Mouse (Mus musculus) liver, embryonic 14.5 days (tissue): Measurements from ENCODE around the gene Rnf7. TPM values are rescaled to one million over a fixed set of nuclear protein-coding genes. Genes with fewer than 3 reads are reported as not detected.

ENCODE experiments used
- ATAC-seq: fragments of 200-750 bp; cut with Nextera tagmentation; 2 replicates; pipeline ENCODE4 v1.8.0; 2017; ENCODE audit warnings: moderate number of reproducible peaks, mild to moderate bottlenecking, moderate library complexity; ENCODE audit not compliant: insufficient read depth
- DNase-seq, 3 experiments: peaks; one replicate each; pipeline ENCODE4 v3.0.0-alpha.2; 2012 to 2013; ENCODE audit warnings: low read depth in 3 of 3, low spot score in 3 of 3
- H3K27ac ChIP-seq: fragments of 300-500 bp; sonication (generic); 2 replicates; pipeline ENCODE4 v1.5.1; 2014; ENCODE audit warnings: moderate library complexity, mild to moderate bottlenecking, control low read depth, inconsistent platforms
- H3K27me3 ChIP-seq: fragments of 300-500 bp; sonication (generic); 2 replicates; pipeline ENCODE4 v1.6.1; 2014; ENCODE audit warnings: mild to moderate bottlenecking, low read length, moderate library complexity; ENCODE audit not compliant: control insufficient read depth, insufficient read depth
- H3K36me3 ChIP-seq: fragments of 300-500 bp; sonication (generic); replicated peaks from 2 replicates; pipeline ENCODE4 v1.6.1; 2014; ENCODE audit warnings: low read depth; ENCODE audit not compliant: control insufficient read depth, insufficient read depth
- H3K4me1 ChIP-seq, 2 experiments: fragments of 200-500 bp in 1 of 2; fragments of 300-500 bp in 1 of 2; sonication (generic) in 1 of 2; replicated peaks; 2 replicates each; pipeline ENCODE4 v1.6.1; 2012 to 2014; ENCODE audit warnings: antibody characterized with exemption in 1 of 2, inconsistent platforms in 1 of 2, low read length in 1 of 2; ENCODE audit not compliant: control insufficient read depth in 2 of 2, insufficient read depth in 2 of 2
- H3K4me2 ChIP-seq: fragments of 300-500 bp; sonication (generic); 2 replicates; pipeline ENCODE4 v1.6.1; 2014; ENCODE audit warnings: low read depth, mild to moderate bottlenecking, control low read depth, moderate library complexity
- H3K4me3 ChIP-seq, 2 experiments: fragments of 200-500 bp in 1 of 2; fragments of 300-500 bp in 1 of 2; sonication (generic) in 1 of 2; 2 replicates each; pipeline ENCODE4 v1.5.1; 2012 to 2014; ENCODE audit warnings: low read depth in 2 of 2, low read length in 2 of 2, mild to moderate bottlenecking in 2 of 2, control low read depth in 1 of 2, inconsistent platforms in 1 of 2, moderate library complexity in 1 of 2; ENCODE audit not compliant: insufficient read depth in 1 of 2
- H3K9ac ChIP-seq: fragments of 300-500 bp; sonication (generic); replicated peaks from 2 replicates; pipeline ENCODE4 v1.6.1; 2014; ENCODE audit warnings: mild to moderate bottlenecking, control low read depth, moderate library complexity
- H3K9me3 ChIP-seq: fragments of 300-500 bp; sonication (generic); 2 replicates; pipeline ENCODE4 v1.6.1; 2016; ENCODE audit warnings: low read length, mixed read lengths; ENCODE audit not compliant: control insufficient read depth
- CTCF ChIP-seq: IDR thresholded peaks from 2 replicates; pipeline ENCODE4 v1.5.1; 2016; ENCODE audit warnings: antibody characterized with exemption, low read depth, control low read depth
- EP300 ChIP-seq: IDR thresholded peaks from 2 replicates; pipeline ENCODE4 v1.6.1; 2016; ENCODE audit warnings: antibody characterized with exemption, low read depth
- WGBS: fragments of 180-500 bp; shearing (Covaris S2); extraction: QIAGEN DNeasy Blood & Tissue Kit; methylation state at CpG from one replicate; pipeline ENCODE4 v1.1.7; 2014; ENCODE audit not compliant: insufficient replicate concordance; 5-methylcytosine and 5-hydroxymethylcytosine counted together
- polyA plus RNA-seq, 2 experiments: library from polyadenylated mRNA; depleted of rRNA in 1 of 2; stranded (reverse) in 1 of 2; unstranded in 1 of 2; fragments of >200 nt; fragmentation: Nextera tagmentation in 1 of 2; extraction: Ambion mirVana in 1 of 2; gene quantifications; 2 replicates each; pipeline versions ENCODE4 v1.2.1 to v1.2.3; 2012 to 2014

Rnf7 gene
- polyA plus RNA-seq, 2 experiments = 64.2 to 78.6 TPM

- WGBS = 58% methylated on average over 3 of the region's 3 CpGs
- Histone ChIP-seq H3K27me3 (no peaks in the 10 kb centered on the region), H3K9ac (no peak overlapping the region), H3K36me3 (no peaks in the 10 kb centered on the region), H3K4me1 (no peaks in the 10 kb centered on the region), H3K27ac (no peak overlapping the region), H3K4me2 (no peak overlapping the region), H3K4me3 (no peak overlapping the region), H3K9me3 (no peaks in the 10 kb centered on the region)
- no peak for ATAC-seq
- no peak for DNase-seq
- no peak for TF ChIP-seq EP300
Observed at GRCm38 (mm10) chr9:96431081-96431480, 47.4 kb downstream of the Rnf7 start.

DNA sequence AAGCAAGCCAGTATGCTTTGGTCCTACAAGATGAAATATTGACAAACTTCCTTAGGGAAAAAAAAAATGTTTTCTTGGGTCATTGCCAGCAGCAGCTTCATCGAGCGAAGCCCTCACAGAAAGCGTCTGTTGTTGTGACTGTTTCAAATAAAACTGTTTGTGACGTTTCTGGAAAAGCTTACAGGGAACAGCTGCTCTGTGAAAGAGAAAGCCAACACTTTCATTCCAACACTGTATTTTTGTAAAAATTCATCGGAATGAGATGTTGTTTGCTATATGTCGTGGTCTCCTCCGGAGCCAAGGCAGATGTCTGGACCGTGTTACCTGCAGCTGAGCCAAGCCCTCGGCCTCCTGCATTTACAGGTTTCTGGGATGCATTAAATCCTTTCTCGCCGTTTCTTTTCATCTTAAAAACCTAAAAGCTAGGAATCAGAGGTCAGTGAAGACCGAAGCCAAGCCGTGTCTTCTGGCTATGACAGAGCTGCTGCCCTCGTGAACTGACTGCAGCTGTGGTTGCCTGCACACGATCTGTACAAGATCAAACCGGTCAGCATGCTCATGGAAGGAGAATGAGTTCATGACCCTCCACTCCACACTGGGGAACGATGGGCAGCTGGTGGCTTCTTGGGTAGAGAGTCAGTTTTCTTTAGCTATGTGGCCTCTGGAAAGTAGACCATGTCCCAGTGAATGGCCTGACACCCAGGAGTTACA is 50.0 kb downstream of the Rnf7 start:
- no peak overlapping the region for H3K4me2 ChIP-seq
- no peak for TF ChIP-seq EP300
- no peak for TF ChIP-seq CTCF
- H3K9me3 ChIP-seq = no peaks in the 10 kb centered on the region
- no peaks in the 10 kb centered on the region for H3K27me3 ChIP-seq
- H3K36me3 ChIP-seq = no peaks in the 10 kb centered on the region
- no peak overlapping the region for H3K9ac ChIP-seq
- H3K4me3 ChIP-seq = no peak overlapping the region
- WGBS = 72% methylated on average over 17 of the region's 17 CpGs
- ATAC-seq = no peak
- H3K4me1 ChIP-seq = no peaks in the 10 kb centered on the region
- no peak for DNase-seq
- no peak overlapping the region for H3K27ac ChIP-seq

DNA sequence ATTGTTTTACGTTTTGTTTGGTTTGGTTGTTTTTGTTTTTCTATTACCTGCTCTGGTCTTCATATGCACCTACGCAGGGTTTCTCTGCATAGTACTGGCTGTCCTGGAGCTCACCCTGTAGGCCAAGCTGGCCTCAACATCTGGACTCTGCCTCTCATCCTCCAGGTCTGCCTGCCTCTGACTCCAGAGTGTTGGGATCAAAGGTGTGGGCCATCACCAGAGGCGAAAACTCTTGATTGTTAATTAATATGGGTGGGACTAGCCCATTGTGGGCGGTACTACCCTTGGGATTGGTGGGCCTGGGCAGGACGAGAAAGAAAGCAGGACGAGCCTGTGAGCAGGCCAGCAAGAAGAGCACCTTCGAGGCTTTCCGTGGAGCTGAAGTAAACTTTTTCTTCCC is 54.4 kb downstream of the Rnf7 start:
- ATAC-seq = no peak
- WGBS = 41% methylated on average over 8 of the region's 8 CpGs
- no peak for DNase-seq
- Histone ChIP-seq H3K4me3 (no peak overlapping the region), H3K4me1 (no peaks in the 10 kb centered on the region), H3K9me3 (no peaks in the 10 kb centered on the region), H3K27ac (no peak overlapping the region), H3K9ac (no peak overlapping the region), H3K36me3 (no peaks in the 10 kb centered on the region), H3K27me3 (no peaks in the 10 kb centered on the region), H3K4me2 (no peak overlapping the region)
- TF ChIP-seq EP300 = no peak
- peak; percentile 20; the same call in 1 of the 2 replicates for TF ChIP-seq CTCF

Other genes with a start within 250 kb of the Rnf7 start
- 15.9 and 29.3 TPM in 2 replicates for gene Atp1b3, start 114.2 kb downstream of the Rnf7 start, polyA plus RNA-seq (2012; rRNA removed)
- 60.6 and 64.8 TPM in 2 replicates for gene Atp1b3, start 114.2 kb downstream of the Rnf7 start, polyA plus RNA-seq (2014; fragmentation: Nextera tagmentation; extraction: Ambion mirVana)
- 0.02 TPM in 2 replicates for gene Gm28729, start 46.6 kb upstream of the Rnf7 start, polyA plus RNA-seq (2012; rRNA removed)
- not detected in 2 replicates for gene Gm28729, start 46.6 kb upstream of the Rnf7 start, polyA plus RNA-seq (2014; fragmentation: Nextera tagmentation; extraction: Ambion mirVana)
- 0.63 and 0.84 TPM in 2 replicates for gene Rasa2, start 152.9 kb upstream of the Rnf7 start, polyA plus RNA-seq (2012; rRNA removed)
- 1.3 and 2.3 TPM in 2 replicates for gene Rasa2, start 152.9 kb upstream of the Rnf7 start, polyA plus RNA-seq (2014; fragmentation: Nextera tagmentation; extraction: Ambion mirVana)